Mouse (Mus musculus) right cerebral cortex, postnatal 36 days (tissue): ENCODE measurements at regions not wholly inside any gene's neighbourhood (a gene's known extent, or its start where the extent isn't known, plus 50 kb on each side); places are given as distances from the start of the nearest gene placed in this dataset.
"Not testable (repeated sequence)": the region's sequence is repeated elsewhere in the genome, so short reads cannot be mapped to it uniquely, and the experiment has no call there.

ENCODE experiments used
- DNase-seq, 2 experiments: peaks; one replicate each; pipeline ENCODE4 v3.0.0; 2022; ENCODE audit warnings: low spot score in 2 of 2, mixed read lengths in 1 of 2

DNA sequence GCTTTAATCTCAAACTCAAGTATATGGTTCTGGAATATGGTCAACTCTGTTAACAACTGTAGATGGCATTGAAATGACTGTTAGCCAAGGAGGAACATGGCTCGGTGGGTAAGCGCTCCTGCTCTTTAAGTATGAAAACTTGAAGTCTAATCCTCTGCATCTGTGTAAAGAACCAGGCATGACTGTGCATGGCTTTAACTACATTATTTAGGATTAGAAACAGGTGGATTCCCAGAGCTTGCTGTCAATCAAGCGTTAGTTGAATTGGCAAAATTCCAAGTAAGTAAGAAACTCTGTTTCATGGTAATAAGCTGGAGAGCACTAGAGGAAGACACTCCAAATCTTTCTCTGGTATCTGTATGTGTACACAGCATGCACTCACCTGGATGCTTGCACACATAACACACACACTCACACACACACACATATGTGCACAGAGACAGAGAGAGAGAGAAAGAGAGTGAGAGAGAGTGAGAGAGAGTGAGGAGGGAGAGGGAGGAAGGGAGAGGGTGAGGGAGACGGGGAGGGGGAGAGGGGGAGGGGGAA lies 993.9 kb upstream of the Pom121l12 start:
- no peak for DNase-seq

DNA sequence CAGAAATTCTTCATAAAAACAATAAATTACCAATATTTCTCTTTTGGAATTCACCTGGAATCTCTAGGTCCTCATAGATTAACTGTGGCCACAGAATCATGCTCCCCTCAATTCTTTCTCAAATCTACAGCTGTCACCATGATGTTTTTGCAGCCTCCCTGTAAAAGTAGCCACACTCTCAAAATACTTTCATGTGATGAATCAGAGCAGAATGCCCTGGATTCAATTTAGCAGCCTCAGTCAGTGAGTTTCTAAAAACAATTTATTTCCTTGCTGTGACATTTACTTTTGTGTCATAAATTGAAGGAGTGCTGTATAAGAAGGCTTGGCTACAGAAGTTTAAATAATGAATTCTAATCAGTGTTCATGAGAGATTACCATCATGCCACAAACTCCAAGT lies 1014.4 kb upstream of the Pom121l12 start:
- peak in 1 of 2 experiments; percentile 2 for DNase-seq

DNA sequence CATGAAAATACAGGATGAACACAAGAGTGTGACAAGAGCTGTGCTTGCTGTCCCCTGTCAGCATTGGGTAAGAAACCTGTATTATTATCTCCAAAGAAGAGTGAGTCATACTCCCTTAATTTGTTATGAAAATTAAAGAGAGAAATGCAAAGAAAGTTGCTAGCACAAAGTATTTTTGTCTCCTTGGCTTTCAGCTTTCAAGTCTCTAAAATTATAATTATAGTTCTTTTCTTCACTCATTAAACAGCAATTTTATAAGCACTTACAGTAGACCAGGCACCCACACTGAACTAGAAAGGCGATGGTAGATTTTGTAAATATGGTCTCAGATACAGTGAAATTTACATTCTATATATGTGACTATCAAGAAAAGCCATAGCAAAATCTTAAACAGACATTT lies 1043.8 kb upstream of the Pom121l12 start:
- DNase-seq = no peak

DNA sequence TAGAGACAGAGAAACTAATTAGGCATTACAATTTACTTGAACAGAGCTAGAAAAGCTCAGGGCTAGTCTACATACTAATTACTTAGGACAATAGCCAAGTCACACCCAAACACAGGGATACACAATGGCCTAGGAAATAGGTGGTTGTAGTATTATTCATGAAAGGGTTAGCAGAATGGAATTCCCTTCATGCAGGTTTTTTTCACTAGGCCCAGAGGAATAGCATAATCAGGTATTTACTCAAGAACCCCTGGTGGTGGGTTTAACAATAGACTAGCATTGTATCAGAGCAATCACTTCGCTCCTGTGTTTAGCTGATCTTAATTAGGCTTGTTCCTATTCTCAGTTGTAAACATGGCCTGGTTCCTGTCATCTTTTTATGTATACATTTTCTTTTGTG lies 1054.9 kb upstream of the Cobl start:
- DNase-seq = not testable (repeated sequence)

DNA sequence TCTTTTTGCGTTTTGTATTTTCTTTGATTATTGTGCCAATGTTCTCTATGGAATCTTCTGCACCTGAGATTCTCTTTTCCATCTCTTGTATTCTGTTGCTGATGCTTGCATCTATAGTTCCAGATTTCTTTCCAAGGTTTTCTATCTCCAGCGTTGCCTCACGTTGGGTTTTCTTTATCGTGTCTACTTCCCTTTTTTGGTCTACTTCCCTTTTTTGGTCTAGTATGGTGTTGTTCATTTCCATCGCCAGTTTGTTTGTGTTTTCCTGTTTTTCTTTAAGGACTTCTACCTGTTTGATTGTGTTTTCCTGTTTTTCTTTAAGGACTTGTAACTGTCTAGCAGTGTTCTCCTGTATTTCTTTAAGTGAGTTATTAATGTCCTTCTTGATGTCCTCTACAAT lies 1046.2 kb upstream of the Cobl start:
- not testable (repeated sequence) for DNase-seq

DNA sequence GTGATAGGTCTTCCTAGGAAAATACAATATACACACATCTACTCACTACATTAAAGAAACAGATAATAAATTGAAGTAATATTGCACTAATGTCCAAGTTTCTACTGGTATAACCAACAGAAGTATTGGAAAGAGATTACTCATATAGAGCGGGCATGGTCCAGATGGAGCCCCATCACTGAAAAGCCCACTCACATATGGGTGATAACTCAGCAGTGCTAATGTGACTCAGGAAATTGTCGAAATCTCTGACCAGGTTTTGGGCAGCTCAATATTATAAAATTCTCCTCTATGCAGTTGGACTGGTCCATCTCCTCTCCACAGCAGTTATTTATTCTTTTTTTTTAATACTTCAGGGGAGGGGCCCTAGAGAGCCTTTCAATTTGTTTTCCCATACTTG lies 1021.2 kb upstream of the Cobl start:
- peak in 1 of 2 experiments; percentile 2 for DNase-seq

DNA sequence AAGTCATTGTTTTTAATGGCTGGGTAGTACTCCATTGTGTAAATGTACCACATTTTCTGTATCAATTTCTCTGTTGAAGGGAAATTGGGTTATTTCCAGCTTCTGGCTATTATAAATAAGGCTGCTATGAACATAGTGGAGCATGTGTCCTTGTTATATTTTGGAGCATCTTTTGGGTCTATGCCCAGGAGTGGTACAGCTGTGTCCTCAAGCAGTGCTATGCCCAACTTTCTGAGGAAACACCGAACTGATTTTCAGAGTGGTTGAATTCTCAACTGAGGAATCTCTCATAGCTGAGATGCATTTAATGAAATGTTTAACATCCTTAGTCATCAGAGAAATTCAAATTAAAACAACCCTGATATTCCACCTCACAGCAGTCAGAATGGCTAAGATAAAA lies 986.8 kb upstream of the Cobl start:
- peak in 1 of 2 experiments; percentile 1 for DNase-seq

DNA sequence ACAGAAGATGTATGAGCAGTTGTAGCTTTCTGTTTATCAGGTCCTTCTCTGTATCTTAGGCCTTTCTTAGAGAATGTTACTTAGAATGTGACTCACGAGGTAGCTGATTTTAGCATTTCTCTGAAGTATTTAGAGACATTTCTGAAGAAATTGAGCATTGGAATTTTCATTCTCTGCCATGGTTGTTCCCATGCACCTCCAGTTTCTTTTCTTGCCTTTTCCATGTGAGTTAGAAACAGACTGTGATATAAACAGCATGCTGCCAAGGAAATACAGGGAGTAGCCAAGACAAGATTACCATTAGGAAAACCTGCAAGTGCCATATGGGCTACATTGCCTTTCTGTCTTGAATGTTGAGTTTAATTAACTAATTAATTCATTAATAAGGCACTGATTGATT lies 971.7 kb upstream of the Cobl start:
- no peak for DNase-seq

DNA sequence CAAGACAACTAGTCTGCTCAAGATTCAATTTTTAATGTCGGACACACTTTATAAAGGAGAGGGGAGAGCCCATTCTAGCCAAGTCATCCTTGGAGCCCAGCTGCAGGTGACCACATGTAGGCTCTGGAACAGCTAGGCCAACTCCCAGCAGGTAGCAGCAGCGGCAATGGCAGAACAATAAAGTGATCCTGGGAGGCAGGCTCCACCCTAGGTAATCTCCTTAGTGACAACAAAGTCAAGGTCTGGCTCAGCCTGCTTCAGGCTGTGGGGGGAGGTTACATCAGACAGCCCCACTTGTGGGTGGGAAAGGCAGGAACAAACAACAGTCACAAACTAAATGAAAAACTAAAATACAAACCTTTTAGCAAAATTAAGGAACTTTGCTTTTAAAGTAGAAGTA lies 953.1 kb upstream of the Cobl start:
- not testable (repeated sequence) for DNase-seq
